Mouse (Mus musculus) layer of hippocampus, adult 8-10 months (tissue): ENCODE data around the gene Zfp598. TPM values are rescaled to one million over a fixed set of nuclear protein-coding genes. Genes with fewer than 3 reads are reported as not detected.
"Not testable (repeated sequence)": the region's sequence is repeated elsewhere in the genome, so short reads cannot be mapped to it uniquely, and the experiment has no call there.

ENCODE experiments used
- DNase-seq, 2 experiments: peaks; one replicate each; pipeline ENCODE4 v3.0.0; 2022; ENCODE audit warnings: low spot score in 2 of 2
- total RNA-seq, 4 experiments: library from RNA; stranded (reverse); gene quantifications; 2 replicates each; pipeline ENCODE4 v1.2.4; 2022

Gene Zfp598
- total RNA-seq, 4 experiments from 2014 or later = 36.8 to 41.6 (median 38.2) TPM

DNA sequence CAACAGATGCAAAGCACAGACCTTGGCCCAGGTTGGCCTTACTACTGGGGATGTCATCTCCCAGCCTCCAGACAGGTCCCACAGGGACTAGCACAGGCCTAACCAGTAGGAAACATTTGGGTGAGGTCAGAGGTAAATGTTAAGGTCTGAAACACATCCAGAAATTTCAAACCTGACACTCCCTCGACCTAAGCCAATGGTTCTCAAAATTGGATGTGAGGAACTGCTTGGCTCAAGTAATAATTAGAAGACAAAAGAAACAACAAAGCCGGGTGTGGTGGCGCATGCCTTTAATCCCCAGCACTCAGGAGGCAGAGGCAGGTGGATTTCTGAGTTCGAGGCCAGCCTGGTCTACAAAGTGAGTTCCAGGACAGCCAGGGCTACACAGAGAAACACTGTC lies 23.1 kb upstream of the Zfp598 start:
- DNase-seq = no peak

DNA sequence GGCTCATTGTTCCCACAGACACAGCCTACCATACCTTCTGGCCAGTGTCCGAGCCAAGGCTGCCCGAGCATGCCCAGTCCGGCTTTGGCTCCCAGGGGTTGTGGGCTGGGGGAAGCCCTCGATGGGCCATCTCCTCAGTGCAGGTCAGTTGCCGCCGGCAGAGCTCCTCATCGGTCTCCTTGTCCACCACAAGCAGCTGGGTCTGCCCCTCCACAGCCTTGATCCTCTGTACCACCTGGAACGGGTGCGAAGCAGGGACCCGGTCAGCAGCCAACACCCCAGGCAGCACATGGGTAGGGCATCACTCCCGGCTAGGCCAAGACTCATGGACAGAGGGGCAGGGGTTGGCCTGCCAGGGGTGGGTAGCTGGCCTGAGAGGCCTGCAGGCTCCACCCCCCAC lies 22.0 kb upstream of the Zfp598 start:
- DNase-seq = no peak

DNA sequence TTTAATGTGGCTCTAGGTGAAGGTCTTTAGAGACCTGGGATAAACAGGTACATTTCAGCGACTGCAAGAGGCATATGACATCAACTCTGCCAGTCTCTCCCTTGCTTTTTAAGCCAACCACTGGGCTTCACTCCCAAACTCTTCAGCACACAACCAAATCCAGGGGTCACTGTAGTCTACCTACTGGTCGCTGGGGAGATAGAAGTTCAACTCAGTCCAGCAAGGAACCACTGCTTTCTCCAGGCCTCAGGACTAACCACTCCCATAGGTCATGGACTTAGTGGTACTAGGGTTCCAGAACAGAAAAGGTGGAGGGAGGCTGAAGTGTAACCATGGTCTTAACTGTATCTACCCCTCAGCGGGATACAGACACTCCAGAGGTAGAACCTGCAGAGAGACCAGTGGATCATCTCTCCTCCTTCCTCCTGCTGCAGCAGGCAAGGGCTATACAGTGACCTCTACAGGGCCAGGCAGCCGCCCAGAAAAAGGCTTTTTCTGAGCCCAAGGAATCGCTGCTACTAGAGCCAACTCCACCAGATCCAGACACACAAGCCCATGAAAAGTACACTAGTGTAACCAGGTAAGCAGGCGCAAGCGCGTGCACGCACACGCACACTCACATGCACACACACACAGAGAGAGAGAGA lies 20.6 kb upstream of the Zfp598 start:
- no peak for DNase-seq

DNA sequence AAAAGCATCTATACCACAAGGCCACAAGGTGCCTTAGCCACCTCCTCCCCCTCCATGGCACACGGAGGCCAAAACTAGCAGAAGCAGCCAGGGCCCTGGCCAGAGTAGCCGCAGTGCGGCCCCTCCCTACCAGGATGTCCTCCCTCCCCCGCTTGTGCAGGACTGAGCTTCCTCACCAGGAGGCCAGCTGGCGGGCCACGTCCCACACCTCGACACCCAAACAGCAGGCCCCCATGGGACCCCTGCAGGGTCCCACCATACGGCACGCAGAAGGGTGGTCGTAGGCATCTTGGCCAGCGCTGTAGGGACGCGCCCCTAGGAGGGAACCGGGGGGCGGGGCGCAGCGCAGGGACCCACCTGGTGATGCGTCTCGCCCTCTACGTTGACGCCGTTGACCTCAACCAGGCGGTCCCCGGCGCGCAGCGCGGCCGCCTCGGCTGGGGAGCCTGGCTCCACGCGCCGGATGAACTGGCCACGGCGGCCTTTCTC lies 19.9 kb upstream of the Zfp598 start:
- DNase-seq = no peak

DNA sequence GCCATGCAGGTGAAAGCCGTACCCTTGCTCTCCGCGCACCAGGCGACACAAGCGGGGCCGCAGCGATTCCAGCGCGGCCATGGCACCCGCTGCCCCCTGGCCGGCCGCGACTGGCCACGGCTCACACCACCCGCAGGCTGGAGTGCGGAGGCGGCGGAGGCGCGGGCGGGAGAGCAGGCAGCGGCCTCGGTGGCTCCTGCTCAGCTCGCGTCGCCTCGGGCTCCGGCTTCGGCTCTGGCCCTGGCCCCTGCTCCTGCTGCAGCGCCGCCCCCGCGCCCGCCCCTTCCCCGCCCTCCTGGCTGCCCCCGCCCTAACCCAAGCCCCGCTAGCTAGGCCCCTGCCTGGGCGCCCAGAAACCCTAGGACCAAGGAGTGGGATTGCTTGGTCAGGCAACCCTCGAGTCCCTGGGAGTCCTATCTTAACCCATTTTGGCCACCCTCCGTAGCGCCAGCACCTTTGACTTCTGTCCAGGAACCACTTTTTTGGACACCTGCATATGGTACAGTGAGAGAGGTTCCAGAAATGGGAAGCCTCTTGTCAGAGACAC lies 19.3 kb upstream of the Zfp598 start, which contains the start of gene Slc9a3r2:
Gene Slc9a3r2 (minus strand): TSS at position 258 of the 547 bp plus-strand sequence.
- no peak for DNase-seq

DNA sequence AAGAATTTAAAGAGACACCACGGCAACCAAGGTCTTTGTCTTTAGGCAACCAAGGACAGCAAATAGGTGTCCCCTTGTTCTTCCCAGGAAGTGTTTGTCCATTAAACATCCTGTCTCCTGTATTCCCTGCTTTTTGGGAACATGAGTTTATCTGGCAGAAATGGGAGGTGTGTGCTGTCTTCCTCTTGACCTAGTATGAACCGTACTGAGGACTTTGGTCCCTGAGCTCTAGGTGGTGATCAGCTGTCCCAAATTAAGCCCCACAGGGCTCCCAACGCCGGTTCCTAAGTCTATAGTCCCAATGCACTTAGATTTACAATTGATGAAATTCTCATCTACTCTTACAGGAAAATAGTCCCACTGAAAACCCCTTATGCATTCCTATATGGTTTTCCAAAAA lies 18.7 kb upstream of the Zfp598 start:
- no peak for DNase-seq

DNA sequence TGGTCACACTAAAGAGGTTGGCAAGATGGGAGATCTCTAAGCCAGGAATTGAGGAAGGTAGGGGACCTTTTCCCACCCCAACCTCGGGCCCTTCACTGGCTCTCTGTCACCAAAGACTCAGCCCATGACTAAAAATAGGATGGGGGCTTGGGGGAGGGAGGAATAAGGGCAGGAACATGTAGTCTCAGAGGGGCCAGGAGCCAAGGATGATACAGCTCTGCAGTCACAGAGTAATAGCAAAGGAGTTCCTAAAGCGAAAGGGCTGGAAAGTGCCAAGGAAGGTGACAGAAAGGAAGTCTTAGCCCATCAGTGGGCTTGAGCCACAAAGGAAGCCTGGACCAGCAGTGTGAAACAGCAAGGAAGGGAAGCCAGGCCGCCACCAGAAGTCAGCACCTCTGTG lies 17.7 kb upstream of the Zfp598 start:
- no peak for DNase-seq

DNA sequence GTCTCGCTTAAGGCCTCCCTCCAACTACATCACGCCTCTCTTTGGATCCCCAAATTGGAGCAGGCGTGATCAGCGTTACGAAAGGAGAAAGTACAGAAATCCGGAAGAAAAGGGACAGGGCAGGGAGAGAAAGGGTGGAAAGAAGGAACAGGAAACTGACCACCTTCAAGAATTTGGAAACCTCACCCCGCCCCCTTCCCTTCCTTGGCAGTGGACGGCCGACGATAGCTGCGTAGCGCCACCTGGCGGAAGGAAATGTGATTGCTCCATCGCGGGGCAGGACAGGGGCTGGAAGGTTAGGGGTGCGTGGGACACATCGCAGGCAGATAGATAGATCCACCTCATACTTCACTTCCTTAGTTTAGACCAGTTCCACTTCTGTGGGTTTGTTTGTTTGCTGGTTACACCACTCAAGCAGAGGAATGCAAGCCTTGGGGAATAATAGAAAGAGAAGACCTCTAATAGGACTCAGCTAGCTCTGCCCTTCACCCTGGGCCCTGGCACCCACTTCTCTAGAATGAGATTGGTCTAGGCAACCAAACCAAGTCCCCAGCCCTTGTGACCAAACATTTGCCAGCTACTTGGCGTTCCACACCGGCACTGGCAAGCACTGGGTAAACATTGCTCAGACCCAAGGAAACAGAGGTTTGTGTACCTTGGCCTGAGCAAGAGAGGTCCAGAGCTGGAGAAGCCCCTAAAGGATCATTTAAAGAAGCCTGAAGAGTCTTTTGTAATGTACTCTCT lies 15.3 kb upstream of the Zfp598 start:
- DNase-seq = peak in 1 of 2 experiments; percentile 55

DNA sequence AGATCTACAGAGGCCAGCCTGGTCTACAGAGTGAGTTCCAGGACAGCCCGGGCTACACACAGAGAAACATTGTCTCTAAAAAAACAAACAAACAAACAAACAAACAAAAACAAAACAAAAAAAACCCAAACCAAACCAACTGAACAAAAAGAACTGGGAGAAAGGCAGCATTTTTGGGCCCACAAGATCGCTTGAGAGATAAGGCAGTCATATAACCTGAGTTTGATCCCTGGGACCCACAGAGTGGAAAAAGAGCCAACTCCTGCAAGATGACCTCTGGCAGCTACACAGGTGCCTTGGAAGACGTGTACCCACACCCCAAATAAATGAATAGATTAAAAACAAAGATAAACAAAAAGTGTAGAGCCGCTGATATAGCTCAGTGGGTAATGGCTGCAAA lies 14.5 kb upstream of the Zfp598 start:
- DNase-seq = no peak

DNA sequence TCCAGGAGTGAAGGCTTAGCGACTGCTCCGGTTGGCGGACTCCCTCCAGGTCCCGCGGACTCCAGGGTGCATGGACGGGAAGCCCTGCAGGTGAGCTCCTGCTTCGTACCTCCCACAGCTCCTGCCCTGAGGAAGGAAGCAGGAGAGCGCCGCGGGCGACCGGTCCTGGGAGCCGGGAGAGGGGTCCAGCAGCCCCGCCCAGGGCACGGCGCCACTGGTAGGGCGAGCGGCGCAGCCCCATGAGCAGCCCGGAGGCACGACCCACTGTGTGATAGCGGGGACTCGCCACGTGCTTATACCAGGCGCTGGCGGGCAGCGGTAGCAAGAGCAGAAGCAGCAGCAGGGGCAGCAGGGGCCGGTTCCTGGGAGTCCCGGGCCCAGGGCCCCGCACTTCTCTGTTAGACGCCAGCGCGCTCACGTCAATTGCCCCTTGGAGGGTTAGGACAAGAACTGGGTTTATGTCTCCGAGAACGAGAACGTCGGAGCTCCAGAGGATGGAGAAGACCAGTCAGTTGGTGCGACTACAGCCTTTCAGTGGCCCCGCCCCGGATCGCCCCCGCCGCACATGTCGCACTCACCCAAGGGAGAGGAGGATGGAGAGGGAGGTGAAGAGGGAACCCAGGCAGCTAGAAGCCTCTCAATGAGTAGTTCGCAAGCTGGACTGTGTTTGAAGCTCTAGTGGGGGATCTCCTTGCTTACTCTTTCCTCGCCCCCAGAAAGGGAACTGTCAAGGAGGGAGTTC lies 11.3 kb upstream of the Zfp598 start, which contains the start of gene Npw:
Gene Npw (minus strand): TSS at position 441 of the 742 bp plus-strand sequence.
- DNase-seq = no peak

DNA sequence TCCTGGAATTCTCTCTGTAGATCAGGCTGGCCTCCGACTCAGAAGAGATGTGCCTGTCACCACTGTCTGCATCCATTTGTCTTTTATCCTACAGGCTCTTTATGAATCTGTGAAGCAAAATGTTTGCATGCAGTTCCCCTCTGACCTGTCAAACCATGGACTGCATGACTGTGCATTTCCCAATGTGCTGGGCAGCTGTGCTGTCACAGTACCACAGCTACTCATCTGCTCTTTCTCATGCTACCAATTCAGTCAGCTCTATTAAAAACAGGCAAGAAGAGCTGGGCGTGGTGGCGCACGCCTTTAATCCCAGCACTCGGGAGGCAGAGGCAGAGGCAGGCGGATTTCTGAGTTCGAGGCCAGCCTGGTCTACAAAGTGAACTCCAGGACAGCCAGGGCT lies 2.5 kb upstream of the Zfp598 start:
- not testable (repeated sequence) for DNase-seq

DNA sequence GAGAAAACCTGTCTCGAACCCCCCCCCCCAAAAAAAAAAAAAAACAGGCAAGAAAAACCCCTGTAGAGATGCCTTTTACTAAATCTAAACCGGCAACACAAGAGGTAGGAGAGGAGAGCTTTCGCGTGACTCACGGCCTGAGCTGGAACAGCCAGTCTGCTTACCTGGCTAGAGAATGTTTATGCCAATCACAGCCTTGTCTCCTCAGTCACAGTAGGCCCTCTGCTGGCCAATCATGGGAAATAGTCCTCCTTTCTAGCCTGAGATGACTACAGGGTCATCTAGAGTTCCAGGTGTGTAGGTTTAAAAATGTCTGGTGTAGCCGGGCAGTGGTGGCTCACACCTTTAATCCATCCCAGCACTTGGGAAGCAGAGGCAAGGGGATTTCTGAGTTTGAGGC lies 2.1 kb upstream of the Zfp598 start:
- DNase-seq = peak in 1 of 2 experiments; percentile 43

DNA sequence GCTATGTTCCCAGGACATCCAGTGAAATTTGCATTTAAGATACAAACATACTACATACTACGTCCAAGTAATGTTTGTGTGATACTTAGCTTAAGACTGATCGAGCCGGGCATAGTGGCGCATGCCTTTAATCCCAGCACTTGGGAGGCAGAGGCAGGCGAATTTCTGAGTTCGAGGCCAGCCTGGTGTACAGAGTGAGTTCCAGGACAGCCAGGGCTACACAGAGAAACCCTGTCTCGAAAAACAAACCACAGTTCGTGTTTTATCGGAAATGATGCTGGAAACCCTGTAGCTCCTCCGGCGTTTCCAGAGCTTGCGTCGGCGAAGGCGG lies 308 bp upstream of the Zfp598 start:
- not testable (repeated sequence) for DNase-seq

DNA sequence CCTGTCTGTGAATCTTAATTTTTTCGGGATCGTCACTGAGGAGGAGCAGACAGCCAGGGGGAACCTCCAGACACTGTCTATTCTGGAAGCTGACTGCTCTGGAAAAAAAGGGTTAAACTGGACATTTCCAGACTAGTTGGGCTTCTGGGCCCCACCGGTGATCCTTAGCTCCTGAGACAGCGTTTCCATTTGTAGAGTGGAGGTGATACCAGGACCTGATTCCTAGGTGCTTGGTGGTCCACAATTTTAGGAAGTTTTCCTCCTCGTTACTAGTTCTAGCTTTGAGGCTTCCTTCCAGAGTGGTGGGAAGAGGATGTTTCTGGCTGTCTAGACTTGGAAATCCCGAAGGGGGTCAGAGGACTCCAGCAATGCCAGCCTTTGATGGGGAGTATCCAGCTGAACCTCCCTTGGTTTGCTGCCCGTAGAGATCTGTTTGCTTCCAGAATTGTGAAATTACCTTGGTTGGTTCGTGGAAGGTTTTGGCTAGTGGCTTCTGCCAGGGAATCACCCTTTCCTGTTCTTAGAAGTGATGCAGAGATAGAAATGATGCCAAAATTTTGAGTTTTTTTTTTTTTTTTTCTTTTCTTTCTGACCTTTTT lies 858 bp downstream of the Zfp598 start:
- no peak for DNase-seq

DNA sequence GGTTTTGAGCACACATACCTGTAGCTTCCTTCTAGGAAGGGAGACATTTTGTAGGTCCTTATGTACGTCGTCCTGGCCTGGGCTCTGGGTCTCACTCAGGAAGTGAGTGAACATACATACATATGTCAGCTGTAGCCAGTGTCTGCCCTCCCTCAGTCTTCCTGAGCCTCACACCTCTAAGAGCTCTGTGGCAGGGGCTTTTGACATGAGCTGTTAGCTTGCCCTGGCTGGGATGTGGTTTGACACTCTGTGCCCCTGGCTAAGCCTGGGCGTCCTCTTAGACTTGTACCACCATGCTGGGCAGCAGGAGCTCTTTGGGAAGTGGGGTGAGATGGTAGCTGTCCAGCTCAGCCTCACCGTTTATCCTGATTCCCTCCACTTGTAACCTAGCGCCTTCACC lies 1.9 kb downstream of the Zfp598 start:
- DNase-seq = no peak

DNA sequence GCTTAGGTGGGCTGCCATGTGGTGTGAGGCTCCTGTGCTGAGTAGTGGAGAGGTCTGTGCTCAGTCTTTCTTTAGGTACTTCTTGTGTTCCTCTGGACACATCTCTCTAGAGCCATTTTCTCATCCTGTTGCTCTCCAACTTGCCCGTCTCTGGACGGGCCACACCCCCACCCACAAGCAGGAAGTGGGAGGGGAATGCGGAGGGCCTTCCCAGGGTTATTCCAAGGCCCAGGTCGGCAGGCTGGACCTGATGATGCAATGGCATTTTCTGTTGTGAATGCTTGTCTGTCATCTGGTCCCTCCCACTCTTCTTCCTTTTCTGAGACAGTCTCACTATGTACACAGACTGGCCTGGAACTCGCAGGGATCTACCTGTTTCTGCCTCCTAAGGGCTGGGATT lies 2.7 kb downstream of the Zfp598 start:
- DNase-seq = no peak

DNA sequence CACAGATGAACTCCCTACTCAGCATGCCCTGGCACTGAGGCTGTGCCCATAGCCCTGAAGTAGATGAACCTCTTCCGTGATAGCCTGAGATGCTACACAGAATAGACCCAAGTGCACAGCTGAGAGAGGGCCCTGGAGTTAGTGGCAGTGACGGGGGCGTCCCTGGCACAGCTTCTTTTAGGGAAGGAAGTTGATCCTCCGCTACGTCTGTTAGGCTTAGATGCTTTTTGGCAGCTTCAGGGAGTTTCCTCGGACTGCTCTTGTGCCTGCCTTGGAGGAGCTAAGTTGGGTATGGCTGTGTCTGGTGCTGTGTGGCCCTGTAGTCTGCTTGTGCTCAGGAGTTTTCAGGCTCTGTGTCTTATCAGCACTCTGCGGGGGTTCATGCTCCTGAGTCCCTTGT lies 4.8 kb downstream of the Zfp598 start:
- DNase-seq = peak in 1 of 2 experiments; percentile 58

DNA sequence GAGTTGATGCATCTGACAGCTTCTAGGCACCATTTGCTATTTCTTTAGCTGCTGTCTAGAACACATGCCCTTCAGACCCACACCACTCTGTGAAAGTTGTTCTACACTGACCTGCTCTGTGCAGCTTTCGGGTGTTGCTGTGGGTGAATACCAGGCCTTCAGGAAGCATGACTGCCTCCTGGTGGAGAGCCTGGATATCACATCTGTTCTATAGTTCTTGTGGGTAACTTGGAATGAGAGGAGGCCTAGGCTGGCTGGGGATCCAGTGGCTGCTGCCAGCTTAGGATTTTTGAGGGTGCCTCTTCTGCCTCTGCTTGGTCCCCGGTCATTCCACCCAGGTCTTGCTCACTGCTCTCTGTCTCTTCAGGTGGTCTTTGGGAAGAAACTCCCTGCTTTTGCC lies 6.7 kb downstream of the Zfp598 start:
- peak in 1 of 2 experiments; percentile 72 for DNase-seq

DNA sequence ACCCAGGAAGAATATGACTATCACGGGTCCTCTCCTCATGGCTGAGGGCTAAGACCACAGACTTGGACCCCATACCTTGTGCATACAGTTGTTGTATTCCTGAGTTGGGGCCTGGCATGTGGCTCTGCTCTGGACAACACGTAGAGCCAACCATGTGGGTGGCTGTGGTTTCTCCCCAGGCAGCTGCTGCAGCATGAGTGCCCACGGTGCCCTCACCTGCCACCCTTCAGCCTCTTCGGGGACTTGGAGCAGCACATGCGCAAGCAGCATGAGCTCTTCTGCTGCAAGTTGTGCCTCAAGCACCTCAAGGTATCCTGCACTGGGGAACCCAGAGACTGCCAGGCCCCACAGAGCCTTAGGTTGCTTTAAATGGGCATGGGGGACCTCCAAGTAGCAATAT lies 7.4 kb downstream of the Zfp598 start:
- DNase-seq = no peak

DNA sequence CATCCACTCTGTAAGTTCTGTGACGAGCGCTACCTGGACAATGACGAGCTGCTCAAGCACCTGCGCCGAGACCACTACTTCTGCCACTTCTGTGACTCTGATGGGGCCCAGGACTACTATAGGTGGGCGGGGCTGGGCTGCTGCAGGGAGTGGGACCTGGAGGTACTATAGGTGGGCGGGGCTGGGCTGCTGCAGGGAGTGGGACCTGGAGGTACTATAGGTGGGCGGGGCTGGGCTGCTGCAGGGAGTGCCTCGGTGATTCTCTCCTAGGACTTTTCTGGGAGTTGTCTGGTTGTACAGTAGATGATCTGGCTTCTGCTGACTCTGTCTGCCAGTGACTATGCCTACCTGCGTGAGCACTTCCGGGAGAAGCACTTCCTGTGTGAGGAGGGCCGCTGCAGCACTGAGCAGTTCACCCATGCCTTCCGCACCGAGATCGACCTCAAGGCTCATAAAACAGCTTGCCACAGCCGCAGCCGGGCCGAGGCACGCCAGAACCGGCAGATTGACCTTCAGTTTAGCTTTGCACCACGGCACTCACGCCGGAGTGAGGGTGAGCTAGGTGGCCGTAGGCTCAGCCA lies 8.1 kb downstream of the Zfp598 start:
- DNase-seq = no peak

DNA sequence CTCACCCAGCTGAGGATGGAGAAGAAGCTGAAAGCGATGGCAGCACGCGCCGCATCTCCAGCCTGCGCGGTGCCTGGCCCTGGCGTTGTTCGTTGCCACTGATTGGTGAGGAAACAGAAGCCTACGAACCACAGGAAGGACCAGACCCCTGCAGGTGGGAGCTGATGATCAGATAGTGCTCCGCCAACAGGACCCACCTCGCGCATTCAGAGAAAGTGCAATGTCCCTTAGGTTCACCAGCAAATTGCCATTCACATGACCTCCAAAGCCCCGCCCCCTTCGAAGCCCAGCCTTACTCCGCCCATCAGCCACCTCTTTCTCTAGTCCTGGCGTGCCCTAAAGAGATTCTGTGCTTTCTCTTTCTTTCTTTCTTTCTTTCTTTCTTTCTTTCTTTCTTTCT lies 17.0 kb downstream of the Zfp598 start:
- no peak for DNase-seq
